Mouse (Mus musculus): Measurements from ENCODE around the gene Actr2.
A peak's percentile ranks its signal among the peaks of the same experiment; 100 is the strongest.

DNA sequence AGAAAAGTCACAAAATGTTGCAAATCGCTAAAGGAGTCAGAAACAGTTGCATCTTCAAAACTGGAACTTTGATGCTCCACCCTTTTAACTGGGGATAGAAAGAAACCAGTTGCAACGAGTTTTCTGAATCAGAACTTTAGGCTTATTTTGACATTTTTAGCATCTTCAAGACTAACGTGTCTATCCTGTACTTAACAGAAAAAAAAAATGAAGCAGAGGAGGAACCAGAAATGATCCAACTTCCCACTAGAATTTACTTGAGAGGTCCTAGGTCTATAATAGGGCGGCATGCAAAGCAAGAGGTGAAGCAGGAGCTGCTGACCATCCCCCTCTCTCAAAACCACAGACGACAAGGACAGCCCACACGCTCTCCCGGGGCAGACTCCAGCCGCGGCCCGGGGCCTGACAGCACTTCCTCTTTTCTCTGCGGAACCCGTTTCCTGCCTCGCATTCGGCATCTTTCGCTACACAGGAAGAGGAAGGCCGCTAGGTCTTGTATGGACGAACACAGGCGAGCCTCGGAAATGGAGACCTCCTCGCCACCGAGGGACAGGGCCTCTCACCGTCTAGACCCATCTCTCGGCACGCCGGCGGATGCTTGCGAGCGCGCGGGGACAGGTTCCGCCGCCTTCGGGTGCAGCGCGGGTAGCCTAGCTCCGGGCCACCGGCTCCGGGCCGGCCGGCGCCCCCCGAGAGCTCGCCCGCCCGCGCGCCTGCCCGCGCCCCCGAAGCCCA is 540 bp downstream of the Actr2 start:
- TF ChIP-seq CTCF (IDR thresholded peaks at IDR 0.05; ENCODE audit: borderline replicate concordance, insufficient read depth, low read length) (no peak), POLR2A (IDR thresholded peaks at IDR 0.05; ENCODE audit: low read depth, low read length) (peak; percentile 68)
